Mouse (Mus musculus): ENCODE data around the gene Myo16. TPM values are rescaled to one million over a fixed set of nuclear protein-coding genes. Genes with fewer than 3 reads are reported as not detected.

The Myo16 gene
- polyA plus RNA-seq, 1 experiment from 2014 or later, result 0.70 TPM

DNA sequence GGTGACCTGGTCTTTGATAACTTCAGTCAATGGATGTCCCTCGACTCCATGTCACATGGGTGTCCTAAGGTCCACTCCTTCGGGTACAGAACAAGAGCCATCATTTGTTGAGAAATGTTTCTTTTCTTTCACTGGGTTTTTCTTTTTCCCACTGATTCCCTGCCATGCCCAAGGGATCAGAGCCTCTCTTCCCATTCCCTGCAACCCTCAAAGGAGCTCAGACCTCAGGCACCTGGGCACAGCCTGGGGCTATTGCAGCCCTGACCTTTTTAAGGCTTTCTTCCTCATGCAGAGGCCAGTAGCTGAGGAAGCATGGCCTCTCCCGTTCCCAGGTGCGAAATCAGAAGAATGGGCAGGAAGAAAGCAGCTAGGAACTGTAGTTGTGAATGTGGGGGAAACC is 23.4 kb downstream of the Myo16 start:
- ATAC-seq (ENCODE audit: insufficient read depth), result no peak
- no peak overlapping the region for H3K27ac ChIP-seq (ENCODE audit: low read depth)

DNA sequence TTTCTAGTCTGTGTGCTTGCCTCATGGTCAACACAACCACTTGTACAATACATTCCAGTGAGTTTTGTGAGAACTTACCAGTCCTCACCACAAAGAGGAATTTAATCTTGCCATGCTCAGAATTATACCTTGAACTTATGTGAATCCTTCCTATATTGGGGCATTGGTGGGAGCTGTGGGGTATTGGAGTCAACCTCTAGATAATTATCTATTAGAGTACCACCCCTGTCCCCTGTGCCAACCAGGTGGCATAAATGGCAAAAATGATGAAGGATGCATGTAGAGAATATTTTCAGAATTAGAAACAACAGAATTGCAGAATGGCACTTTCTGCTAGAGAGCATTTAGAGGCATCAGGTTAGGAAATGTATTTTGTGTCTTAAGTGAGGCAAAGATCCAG is 25.3 kb downstream of the Myo16 start:
- DNase-seq, result no peak
- H3K4me1 ChIP-seq (ENCODE audit: insufficient read depth), result no peaks in the 10 kb centered on the region
- no peaks in the 10 kb centered on the region for H3K36me3 ChIP-seq (ENCODE audit: insufficient read depth)
- no peak overlapping the region for H3K27ac ChIP-seq (ENCODE audit: low read depth)
- no peak for ATAC-seq (ENCODE audit: insufficient read depth)
- no peak for TF ChIP-seq CTCF (IDR thresholded peaks at IDR 0.05; ENCODE audit: low read depth)
- H3K4me3 ChIP-seq (ENCODE audit: low read depth, low read length), result no peak overlapping the region
- H3K27me3 ChIP-seq (ENCODE audit: insufficient read depth, low read length), result no peaks in the 10 kb centered on the region
- no peak overlapping the region for H3K4me2 ChIP-seq
- no peak overlapping the region for H3K9ac ChIP-seq
- no peaks in the 10 kb centered on the region for H3K9me3 ChIP-seq (ENCODE audit: low read depth, low read length)

More for the DNA sequence above, 23.4 kb downstream of the Myo16 start:
- 66% methylated on average over 4 of the region's 4 CpGs for WGBS
- no peaks in the 10 kb centered on the region for H3K36me3 ChIP-seq (ENCODE audit: insufficient read depth)
- no peak overlapping the region for H3K9ac ChIP-seq
- TF ChIP-seq CTCF (IDR thresholded peaks at IDR 0.05; ENCODE audit: low read depth), result no peak
- H3K4me3 ChIP-seq (ENCODE audit: low read depth, low read length), result no peak overlapping the region
- H3K4me2 ChIP-seq, result no peak overlapping the region
- no peaks in the 10 kb centered on the region for H3K9me3 ChIP-seq (ENCODE audit: low read depth, low read length)
- no peaks in the 10 kb centered on the region for H3K27me3 ChIP-seq (ENCODE audit: insufficient read depth, low read length)
- no peak for DNase-seq
- no peaks in the 10 kb centered on the region for H3K4me1 ChIP-seq (ENCODE audit: insufficient read depth)

DNA sequence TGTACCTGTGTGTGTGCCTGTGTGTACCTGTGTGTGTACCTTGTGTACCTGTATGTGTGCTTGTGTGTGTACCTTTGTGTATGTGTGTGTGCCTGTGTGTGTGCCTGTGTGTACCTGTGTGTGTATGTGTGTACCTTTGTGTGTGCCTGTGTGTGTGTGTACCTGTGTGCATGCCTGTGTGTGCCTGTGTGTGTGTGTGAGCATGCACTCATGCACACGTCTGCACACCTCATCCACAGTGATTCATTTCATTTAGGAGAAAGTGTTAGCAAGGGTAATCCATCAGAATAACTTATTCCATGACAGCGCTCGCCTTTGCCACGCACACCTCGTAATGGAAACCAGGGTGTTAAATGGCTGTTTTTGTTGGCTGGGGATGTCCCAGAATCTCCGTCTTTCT is 36.9 kb downstream of the Myo16 start:
- H3K9me3 ChIP-seq (ENCODE audit: low read depth, low read length), result no peaks in the 10 kb centered on the region; the same call in 1 of the 2 replicates
- DNase-seq (no peak), ATAC-seq (ENCODE audit: insufficient read depth) (no peak)
- no peaks in the 10 kb centered on the region for H3K36me3 ChIP-seq (ENCODE audit: insufficient read depth)
- H3K27me3 ChIP-seq (ENCODE audit: insufficient read depth, low read length), result no peaks in the 10 kb centered on the region
- no peak overlapping the region for H3K9ac ChIP-seq
- no peak overlapping the region for H3K4me2 ChIP-seq
- no peak overlapping the region for H3K27ac ChIP-seq (ENCODE audit: low read depth)
- no peak overlapping the region for H3K4me3 ChIP-seq (ENCODE audit: low read depth, low read length)
- WGBS, result 76% methylated on average over 6 of the region's 6 CpGs
- no peak for TF ChIP-seq CTCF (IDR thresholded peaks at IDR 0.05; ENCODE audit: low read depth)
- no peaks in the 10 kb centered on the region for H3K4me1 ChIP-seq (ENCODE audit: insufficient read depth)

DNA sequence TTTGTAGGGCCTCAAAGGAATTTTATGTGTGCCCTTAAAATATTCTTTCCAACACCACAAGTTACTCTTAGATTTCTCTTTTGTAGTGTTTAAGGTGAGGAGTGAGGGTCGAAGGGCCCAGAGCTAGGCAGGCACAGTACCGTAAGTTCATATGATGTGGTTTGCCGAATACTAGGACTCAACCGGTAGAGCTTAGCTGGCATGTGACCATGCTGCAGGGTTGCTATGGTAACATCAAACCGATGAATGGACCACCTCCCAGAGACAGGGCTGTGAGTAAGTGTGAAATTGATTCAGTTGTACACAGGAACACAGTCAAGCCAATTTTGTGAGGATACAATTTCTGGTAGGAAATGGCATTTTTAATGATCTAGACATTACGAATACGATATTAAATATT is 44.5 kb downstream of the Myo16 start:
- Histone ChIP-seq H3K4me2 (no peak overlapping the region), H3K9me3 (ENCODE audit: low read depth, low read length) (no peaks in the 10 kb centered on the region), H3K4me3 (ENCODE audit: low read depth, low read length) (no peak overlapping the region), H3K9ac (no peak overlapping the region), H3K4me1 (ENCODE audit: insufficient read depth) (no peaks in the 10 kb centered on the region), H3K36me3 (ENCODE audit: insufficient read depth) (no peaks in the 10 kb centered on the region), H3K27ac (ENCODE audit: low read depth) (no peak overlapping the region), H3K27me3 (ENCODE audit: insufficient read depth, low read length) (no peaks in the 10 kb centered on the region)
- no peak for DNase-seq
- no peak for ATAC-seq (ENCODE audit: insufficient read depth)
- TF ChIP-seq CTCF (IDR thresholded peaks at IDR 0.05; ENCODE audit: low read depth), result no peak
- 70% methylated on average over 7 of the region's 7 CpGs for WGBS

DNA sequence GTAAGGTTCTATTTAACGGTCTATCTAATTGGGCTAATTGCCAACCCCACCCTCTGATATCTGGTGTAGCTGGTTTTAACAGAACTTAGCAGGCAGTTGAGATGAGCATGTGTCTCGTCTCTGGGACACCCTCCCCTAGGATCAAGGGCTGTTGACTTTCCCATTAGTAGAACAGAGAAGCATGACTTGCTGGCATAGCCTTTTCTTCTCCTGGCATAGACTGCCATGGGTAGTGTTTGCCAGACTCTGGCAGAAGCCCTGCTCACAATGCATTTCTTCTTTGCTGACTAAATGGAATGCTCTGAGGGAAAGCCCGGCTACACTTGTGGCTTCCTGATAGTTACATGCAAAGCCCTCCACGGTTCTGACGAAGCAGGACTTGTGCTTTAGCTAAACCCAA is 45.6 kb downstream of the Myo16 start:
- no peak overlapping the region for H3K4me3 ChIP-seq (ENCODE audit: low read depth, low read length)
- H3K27ac ChIP-seq (ENCODE audit: low read depth), result no peak overlapping the region
- no peaks in the 10 kb centered on the region for H3K9me3 ChIP-seq (ENCODE audit: low read depth, low read length)
- H3K4me1 ChIP-seq (ENCODE audit: insufficient read depth), result no peaks in the 10 kb centered on the region
- DNase-seq (no peak), ATAC-seq (ENCODE audit: insufficient read depth) (no peak)
- H3K9ac ChIP-seq, result no peak overlapping the region
- 69% methylated on average over 5 of the region's 5 CpGs for WGBS
- no peaks in the 10 kb centered on the region for H3K27me3 ChIP-seq (ENCODE audit: insufficient read depth, low read length)
- no peak overlapping the region for H3K4me2 ChIP-seq
- no peak for TF ChIP-seq CTCF (IDR thresholded peaks at IDR 0.05; ENCODE audit: low read depth)
- no peaks in the 10 kb centered on the region for H3K36me3 ChIP-seq (ENCODE audit: insufficient read depth)

DNA sequence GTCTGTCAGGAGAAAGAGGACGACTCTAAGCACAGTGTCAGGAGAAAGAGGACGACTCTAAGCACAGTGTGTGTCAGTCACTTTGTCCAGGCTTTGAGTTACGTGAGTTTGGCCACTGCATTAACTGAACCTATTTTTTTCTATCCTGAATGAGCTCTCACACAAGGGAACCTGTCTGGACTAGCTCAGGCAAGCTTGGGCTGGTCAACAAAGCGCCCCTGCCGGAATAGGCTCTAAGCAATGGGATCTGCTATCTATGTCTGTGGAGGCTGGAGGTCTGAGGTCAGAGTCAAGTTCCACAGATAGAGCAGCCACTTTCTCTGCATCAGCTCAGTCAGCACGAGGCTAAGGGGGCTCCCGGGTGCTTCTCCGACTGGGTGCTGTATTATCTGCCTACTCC is 46.3 kb downstream of the Myo16 start:
- whole genome bisulfite sequencing, result 56% methylated on average over 8 of the region's 8 CpGs
- Histone ChIP-seq H3K9me3 (ENCODE audit: low read depth, low read length) (no peaks in the 10 kb centered on the region), H3K36me3 (ENCODE audit: insufficient read depth) (no peaks in the 10 kb centered on the region), H3K4me2 (no peak overlapping the region), H3K27ac (ENCODE audit: low read depth) (no peak overlapping the region), H3K27me3 (ENCODE audit: insufficient read depth, low read length) (no peaks in the 10 kb centered on the region), H3K9ac (no peak overlapping the region), H3K4me1 (ENCODE audit: insufficient read depth) (no peaks in the 10 kb centered on the region), H3K4me3 (ENCODE audit: low read depth, low read length) (no peak overlapping the region)
- DNase-seq, result no peak
- no peak for ATAC-seq (ENCODE audit: insufficient read depth)
- no peak for TF ChIP-seq CTCF (IDR thresholded peaks at IDR 0.05; ENCODE audit: low read depth)

DNA sequence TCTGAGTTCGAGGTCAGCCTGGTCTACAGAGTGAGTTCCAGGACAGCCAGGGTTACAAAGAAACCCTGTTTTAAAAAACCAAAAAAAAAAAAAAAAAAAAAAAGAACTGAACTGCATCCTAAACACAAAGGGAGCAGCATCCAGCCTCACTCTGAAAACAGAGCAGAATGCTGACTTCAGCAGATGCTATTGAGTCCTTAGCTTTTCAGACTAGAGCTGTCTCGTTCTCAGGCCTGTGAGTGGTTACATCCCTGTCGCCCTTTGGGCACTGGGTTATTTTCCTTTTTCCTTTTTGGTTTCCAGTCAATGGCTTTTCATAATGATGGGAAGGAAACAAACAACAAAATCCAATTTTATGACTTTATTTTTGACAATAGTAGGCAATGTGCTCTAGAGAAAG is 61.3 kb downstream of the Myo16 start:
- TF ChIP-seq CTCF (IDR thresholded peaks at IDR 0.05; ENCODE audit: low read depth), result no peak
- no peak overlapping the region for H3K27ac ChIP-seq (ENCODE audit: low read depth)

DNA sequence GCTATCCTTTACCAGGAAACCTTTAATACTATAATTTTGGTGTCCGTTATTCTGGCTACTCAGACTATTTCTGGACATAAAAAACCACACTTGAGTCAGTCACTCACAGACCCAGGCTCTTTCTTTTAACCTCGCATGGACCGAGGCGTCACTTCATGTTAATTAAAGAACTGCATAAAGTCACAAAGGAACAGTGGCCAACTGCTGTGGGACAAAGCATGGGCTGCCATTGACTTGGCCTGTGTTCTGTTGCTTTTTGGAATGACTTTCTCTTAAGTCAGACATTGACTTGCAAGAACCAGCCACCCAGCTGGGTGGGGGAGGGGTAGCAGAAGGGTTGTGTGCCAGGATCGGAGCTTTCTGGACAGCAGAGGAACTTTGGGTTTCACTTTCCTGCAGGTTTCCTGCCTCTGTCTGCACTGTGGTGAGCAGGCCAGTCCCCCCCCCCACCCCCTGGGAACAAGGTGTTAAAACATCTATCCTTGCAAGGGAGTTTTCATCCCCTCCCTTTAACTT is 66.1 kb downstream of the Myo16 start:
- H3K9me3 ChIP-seq (ENCODE audit: low read depth, low read length), result no peaks in the 10 kb centered on the region
- H3K27me3 ChIP-seq (ENCODE audit: insufficient read depth, low read length), result no peaks in the 10 kb centered on the region
- no peak overlapping the region for H3K4me2 ChIP-seq
- WGBS, result 70% methylated on average over 5 of the region's 5 CpGs
- H3K4me3 ChIP-seq (ENCODE audit: low read depth, low read length), result no peak overlapping the region
- H3K27ac ChIP-seq (ENCODE audit: low read depth), result no peak overlapping the region
- DNase-seq (no peak), ATAC-seq (ENCODE audit: insufficient read depth) (no peak)
- H3K9ac ChIP-seq, result no peak overlapping the region
- H3K36me3 ChIP-seq (ENCODE audit: insufficient read depth), result no peaks in the 10 kb centered on the region
- TF ChIP-seq CTCF (IDR thresholded peaks at IDR 0.05; ENCODE audit: low read depth), result no peak
- H3K4me1 ChIP-seq (ENCODE audit: insufficient read depth), result peaks cover 3% of the 10 kb centered on the region

More for the DNA sequence above, 61.3 kb downstream of the Myo16 start:
- H3K4me2 ChIP-seq, result no peak overlapping the region
- no peaks in the 10 kb centered on the region for H3K27me3 ChIP-seq (ENCODE audit: insufficient read depth, low read length)
- no peak overlapping the region for H3K4me3 ChIP-seq (ENCODE audit: low read depth, low read length)
- no peak for DNase-seq
- no peak for ATAC-seq (ENCODE audit: insufficient read depth)
- H3K9me3 ChIP-seq (ENCODE audit: low read depth, low read length), result no peaks in the 10 kb centered on the region
- WGBS, result 80% methylated on average over 3 of the region's 3 CpGs
- H3K4me1 ChIP-seq (ENCODE audit: insufficient read depth), result no peaks in the 10 kb centered on the region
- H3K9ac ChIP-seq, result no peak overlapping the region
- H3K36me3 ChIP-seq (ENCODE audit: insufficient read depth), result no peaks in the 10 kb centered on the region
